Mouse (Mus musculus) megakaryocyte-erythroid progenitor cell, adult 5-6 weeks (primary cell): Measurements from ENCODE around the gene Supt5. TPM values are rescaled to one million over a fixed set of nuclear protein-coding genes. Genes with fewer than 3 reads are reported as not detected.

Experiments
- ATAC-seq: replicated peaks from 2 replicates; pipeline ENCODE4 v1.8.0; 2016; ENCODE audit warnings: mild to moderate bottlenecking, inconsistent platforms; ENCODE audit not compliant: severe bottlenecking, poor library complexity, low FRiP score, low TSS enrichment
- total RNA-seq, 2 experiments: library from RNA; stranded (forward) in 1 of 2; stranded (reverse) in 1 of 2; fragments of 200-1000, 215-1000 nt in 1 of 2; fragments of >200 nt in 1 of 2; fragmentation: Nextera tagmentation in 1 of 2; gene quantifications; 2 replicates each; pipeline ENCODE4 v1.2.3; 2014 to 2017

Gene Supt5
- total RNA-seq, 2 experiments from 2014 or later, result 79.4 to 87.6 TPM

GRCm38 (mm10) chr7:28268042-28268531, 70.5 kb downstream of the Supt5 start:
- ATAC-seq, result no peak

GRCm38 (mm10) chr7:28267129-28268041, 71.2 kb downstream of the Supt5 start, which contains the start of gene Eid2:
Gene Eid2, plus strand, starts transcription at chr7:28267881.
- ATAC-seq, result no peak

GRCm38 (mm10) chr7:28265391-28265790, 73.2 kb downstream of the Supt5 start:
- no peak for ATAC-seq

Other genes starting within 250 kb of the Supt5 start
- not detected in 2 replicates for gene 9530053A07Rik, start 209.3 kb downstream of the Supt5 start, total RNA-seq (2014; fragmentation: Nextera tagmentation)
- not detected in 2 replicates for gene 9530053A07Rik, start 209.3 kb downstream of the Supt5 start, total RNA-seq (2017)
- gene Fbl, start 169.0 kb downstream of the Supt5 start, total RNA-seq (2014; fragmentation: Nextera tagmentation), result 328 and 406 TPM in 2 replicates
- gene Fbl, start 169.0 kb downstream of the Supt5 start, total RNA-seq (2017), result 265 and 312 TPM in 2 replicates
- gene Dyrk1b, start 159.3 kb downstream of the Supt5 start, total RNA-seq (2014; fragmentation: Nextera tagmentation), result 8.4 and 8.7 TPM in 2 replicates
- gene Dyrk1b, start 159.3 kb downstream of the Supt5 start, total RNA-seq (2017), result 2.6 and 3.1 TPM in 2 replicates
- 2.2 and 4.2 TPM in 2 replicates for gene Eid2, start 70.9 kb downstream of the Supt5 start, total RNA-seq (2014; fragmentation: Nextera tagmentation)
- 2.0 and 2.9 TPM in 2 replicates for gene Eid2, start 70.9 kb downstream of the Supt5 start, total RNA-seq (2017)
- 2.1 and 2.9 TPM in 2 replicates for gene Eid2b, start 61.0 kb downstream of the Supt5 start, total RNA-seq (2014; fragmentation: Nextera tagmentation)
- gene Eid2b, start 61.0 kb downstream of the Supt5 start, total RNA-seq (2017), result 0.38 and 1.4 TPM in 2 replicates
- not detected in 2 replicates for gene Selenov, start 47.6 kb downstream of the Supt5 start, total RNA-seq (2014; fragmentation: Nextera tagmentation)
- gene Selenov, start 47.6 kb downstream of the Supt5 start, total RNA-seq (2017), result not detected in 2 replicates
- 0.45 TPM in 1 of 2 replicates, not detected in the other for gene Dll3, start 36.5 kb downstream of the Supt5 start, total RNA-seq (2014; fragmentation: Nextera tagmentation)
- gene Dll3, start 36.5 kb downstream of the Supt5 start, total RNA-seq (2017), result not detected in 2 replicates
- 77.5 and 91.2 TPM in 2 replicates for gene Timm50, start 26.7 kb downstream of the Supt5 start, total RNA-seq (2014; fragmentation: Nextera tagmentation)
- 31.5 and 66.9 TPM in 2 replicates for gene Timm50, start 26.7 kb downstream of the Supt5 start, total RNA-seq (2017)
- gene Rps16, start 11.9 kb upstream of the Supt5 start, total RNA-seq (2014; fragmentation: Nextera tagmentation), result 3,991 and 4,625 TPM in 2 replicates
- gene Rps16, start 11.9 kb upstream of the Supt5 start, total RNA-seq (2017), result 881 and 1,091 TPM in 2 replicates
- gene Plekhg2, start 33.9 kb upstream of the Supt5 start, total RNA-seq (2014; fragmentation: Nextera tagmentation), result 4.1 and 7.7 TPM in 2 replicates
- gene Plekhg2, start 33.9 kb upstream of the Supt5 start, total RNA-seq (2017), result 0.19 and 2.3 TPM in 2 replicates
- gene Zfp36, start 41.5 kb upstream of the Supt5 start, total RNA-seq (2014; fragmentation: Nextera tagmentation), result 13.4 and 15.3 TPM in 2 replicates
- gene Zfp36, start 41.5 kb upstream of the Supt5 start, total RNA-seq (2017), result 26.9 and 33.7 TPM in 2 replicates
- gene Med29, start 54.0 kb upstream of the Supt5 start, total RNA-seq (2014; fragmentation: Nextera tagmentation), result 22.3 and 28.9 TPM in 2 replicates
- 9.9 and 16.0 TPM in 2 replicates for gene Med29, start 54.0 kb upstream of the Supt5 start, total RNA-seq (2017)
- gene Paf1, start 54.2 kb upstream of the Supt5 start, total RNA-seq (2014; fragmentation: Nextera tagmentation), result 65.0 and 84.6 TPM in 2 replicates
- gene Paf1, start 54.2 kb upstream of the Supt5 start, total RNA-seq (2017), result 129 and 149 TPM in 2 replicates
- gene Gmfg, start 98.7 kb upstream of the Supt5 start, total RNA-seq (2014; fragmentation: Nextera tagmentation), result 79.4 and 81.5 TPM in 2 replicates
- 179 and 328 TPM in 2 replicates for gene Gmfg, start 98.7 kb upstream of the Supt5 start, total RNA-seq (2017)
- gene Lrfn1, start 113.2 kb upstream of the Supt5 start, total RNA-seq (2014; fragmentation: Nextera tagmentation), result 0.44 and 0.82 TPM in 2 replicates
- 0.08 and 0.09 TPM in 2 replicates for gene Lrfn1, start 113.2 kb upstream of the Supt5 start, total RNA-seq (2017)
- gene Ifnl2, start 171.7 kb upstream of the Supt5 start, total RNA-seq (2014; fragmentation: Nextera tagmentation), result not detected in 2 replicates
- not detected in 2 replicates for gene Ifnl2, start 171.7 kb upstream of the Supt5 start, total RNA-seq (2017)
- not detected in 2 replicates for gene Ifnl3, start 184.1 kb upstream of the Supt5 start, total RNA-seq (2014; fragmentation: Nextera tagmentation)
- not detected in 2 replicates for gene Ifnl3, start 184.1 kb upstream of the Supt5 start, total RNA-seq (2017)
- gene Sycn, start 202.1 kb upstream of the Supt5 start, total RNA-seq (2014; fragmentation: Nextera tagmentation), result not detected in 2 replicates
- not detected in 2 replicates for gene Sycn, start 202.1 kb upstream of the Supt5 start, total RNA-seq (2017)
- gene Nccrp1, start 208.5 kb upstream of the Supt5 start, total RNA-seq (2014; fragmentation: Nextera tagmentation), result 2.1 TPM in 1 of 2 replicates, not detected in the other
- gene Nccrp1, start 208.5 kb upstream of the Supt5 start, total RNA-seq (2017), result not detected in 2 replicates